Mouse (Mus musculus): ENCODE measurements at regions not wholly inside any gene's neighbourhood (a gene's known extent, or its start where the extent isn't known, plus 50 kb on each side); places are given as distances from the start of the nearest gene placed in this dataset.

GRCm38 (mm10) chrX:109811824-109812223, 615.3 kb downstream of the Gm6377 start:
- no peak for DNase-seq (ENCODE audit: low spot score in 2 of 2)
- intact Hi-C loops (cut with DNase I): no loop called here

- peak in 1 of 2 experiments; percentile 2 for DNase-seq (ENCODE audit: low spot score in 2 of 2)
- intact Hi-C loops (cut with DNase I): no loop called here
Measured at GRCm38 (mm10) chrX:109842020-109842419, 645.5 kb downstream of the Gm6377 start.

DNA sequence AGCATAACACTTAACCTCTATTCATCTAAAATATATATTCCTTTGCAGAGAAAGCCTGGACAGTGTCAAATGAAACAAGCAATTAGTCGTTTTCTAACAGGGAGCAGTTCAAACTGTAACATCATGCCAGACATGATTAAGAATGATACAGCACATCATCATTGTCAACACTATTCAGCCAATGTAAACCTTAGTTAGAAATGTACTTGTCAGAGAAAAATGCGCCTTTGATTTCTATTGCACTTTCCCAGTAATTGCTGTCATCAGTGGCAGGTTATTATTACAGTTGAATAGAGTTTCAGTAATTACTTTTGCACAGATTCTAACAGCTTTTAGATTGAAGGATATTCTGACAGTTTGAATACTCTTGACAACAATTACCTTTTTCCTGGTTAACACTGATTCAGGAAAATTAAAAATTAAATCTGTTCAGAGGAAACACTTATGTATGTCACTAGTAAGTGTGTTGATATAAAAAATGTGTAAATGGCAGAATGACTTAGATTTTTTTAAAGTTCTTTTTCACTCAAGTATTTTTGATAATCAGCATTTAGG, 648.6 kb downstream of the Gm6377 start:
- DNase-seq (ENCODE audit: low spot score in 2 of 2): no peak
- intact Hi-C loops (cut with DNase I): no loop called here

DNA sequence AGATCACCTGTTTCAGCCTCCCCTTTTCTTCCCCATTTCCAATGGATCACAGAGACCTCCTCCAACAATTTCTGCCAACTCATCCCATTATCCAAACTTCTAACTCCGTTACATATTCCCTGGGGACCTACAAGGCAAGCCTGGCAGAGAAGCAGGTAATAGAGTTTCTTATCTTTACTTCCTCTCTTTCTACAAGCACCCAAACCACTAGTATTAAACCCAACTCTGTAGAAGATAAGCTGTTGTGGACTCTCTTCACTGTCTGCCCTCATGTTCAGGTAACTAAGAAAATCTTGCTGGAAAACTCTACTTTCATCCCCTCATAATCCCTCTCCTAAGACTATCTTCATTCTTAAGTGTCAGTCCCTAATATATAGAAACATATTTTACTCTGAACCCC, 689.0 kb downstream of the Gm6377 start:
- intact Hi-C loops (cut with DNase I): no loop called here
- no peak for DNase-seq (ENCODE audit: low spot score in 2 of 2)

DNA sequence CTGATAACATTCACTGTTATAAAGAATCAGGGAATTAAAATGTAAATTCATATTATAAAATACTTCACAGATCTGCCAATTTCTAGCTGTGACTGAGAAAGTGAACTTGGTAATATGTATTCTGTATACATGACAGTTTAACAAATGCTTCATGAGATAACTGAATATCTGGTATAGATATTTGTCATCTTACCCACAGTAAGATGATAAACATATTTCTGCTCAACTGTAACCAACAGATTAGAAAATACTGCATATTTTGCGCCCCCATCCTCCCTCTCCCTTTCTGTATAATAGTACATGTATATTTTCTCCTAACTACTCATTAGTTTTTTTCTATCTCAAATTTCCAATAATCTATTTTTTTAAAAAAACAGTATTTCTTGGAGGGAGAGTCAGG, 703.5 kb downstream of the Gm6377 start:
- DNase-seq (ENCODE audit: low spot score in 2 of 2): no peak
- intact Hi-C loops (cut with DNase I): no loop called here

DNA sequence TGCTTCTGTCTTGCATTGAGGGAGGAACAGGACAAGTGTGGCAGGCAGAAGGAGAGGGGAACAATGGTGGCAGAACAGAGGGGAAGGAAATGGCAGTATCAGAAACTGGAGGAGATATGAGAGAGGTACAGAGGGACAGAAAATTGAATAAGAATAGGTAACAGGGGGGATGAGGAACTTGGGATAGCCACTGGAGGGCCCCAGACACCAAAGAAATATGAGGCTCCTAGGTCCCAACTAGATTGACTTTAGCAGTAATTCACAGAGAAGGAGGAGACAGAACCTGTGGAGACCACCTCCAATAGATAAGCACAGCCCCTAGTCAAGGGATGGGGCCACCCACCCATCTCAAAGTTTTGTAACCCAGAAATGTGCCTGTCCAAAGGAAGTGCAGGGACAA, 734.6 kb downstream of the Gm6377 start:
- intact Hi-C loops (cut with DNase I): no loop called here
- DNase-seq (ENCODE audit: low spot score in 2 of 2): no peak

DNA sequence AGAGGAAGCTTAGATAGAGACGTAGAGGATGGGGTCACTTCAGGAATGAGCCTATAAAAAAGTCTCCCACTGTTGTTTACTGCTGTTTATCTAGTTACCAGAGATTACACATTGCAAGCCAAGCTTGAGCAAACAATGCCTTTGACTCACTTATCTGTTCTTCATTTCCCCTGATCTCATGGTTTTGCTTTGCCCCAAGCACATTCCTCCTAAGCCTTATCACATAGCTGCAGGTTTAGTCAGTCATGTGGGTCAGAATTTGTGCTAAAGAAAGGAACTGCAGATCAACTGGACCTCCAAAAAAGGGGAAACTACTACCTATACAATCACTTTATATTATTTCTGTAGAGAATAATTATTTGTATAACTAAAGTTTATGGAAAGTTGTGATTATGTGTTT, 758.0 kb downstream of the Gm6377 start:
- DNase-seq (ENCODE audit: low spot score in 2 of 2): no peak
- intact Hi-C loops (cut with DNase I): no loop called here

GRCm38 (mm10) chrX:109969863-109970262, 773.3 kb downstream of the Gm6377 start:
- no peak for DNase-seq (ENCODE audit: low spot score in 2 of 2)
- intact Hi-C loops (cut with DNase I): no loop called here

GRCm38 (mm10) chrX:110005221-110005620, 808.7 kb downstream of the Gm6377 start:
- intact Hi-C loops (cut with DNase I): no loop called here
- peak in 1 of 2 experiments; percentile 16 for DNase-seq (ENCODE audit: low spot score in 2 of 2)
